Mouse (Mus musculus): Measurements from ENCODE around the gene Ostf1. TPM values are rescaled to one million over a fixed set of nuclear protein-coding genes. Genes with fewer than 3 reads are reported as not detected.

Ostf1 gene
- polyA plus RNA-seq, 1 experiment: 64.4 TPM

GRCm38 (mm10) chr19:18623894-18624293 lies 7.7 kb downstream of the Ostf1 start:
- Histone ChIP-seq H3ac (ENCODE audit: control insufficient read depth, insufficient read length, low read depth) (no peak overlapping the region), H3K36me3 (ENCODE audit: control insufficient read depth, insufficient read depth) (no peaks in the 10 kb centered on the region), H3K27me3 (ENCODE audit: control insufficient read depth, insufficient read depth, insufficient read length) (no peaks in the 10 kb centered on the region), H3K79me3 (ENCODE audit: low read depth) (peaks cover 31% of the 10 kb centered on the region), H3K79me2 (ENCODE audit: control insufficient read depth, insufficient read depth) (peaks cover 70% of the 10 kb centered on the region), H3K4me3 (ENCODE audit: insufficient read depth, poor library complexity, severe bottlenecking) (no peak overlapping the region)
- TF ChIP-seq FOSL1 (IDR thresholded peaks at IDR 0.05; ENCODE audit: insufficient read depth, low read length, poor library complexity, severe bottlenecking) (no peak), MAX (IDR thresholded peaks at IDR 0.05) (no peak), MYOD1 (IDR thresholded peaks at IDR 0.05; ENCODE audit: control insufficient read depth, insufficient read length, low read depth) (no peak), USF1 (IDR thresholded peaks at IDR 0.05; ENCODE audit: low read depth) (no peak), MYOG (IDR thresholded peaks at IDR 0.05; ENCODE audit: control insufficient read depth, extremely low read depth, insufficient read length) (no peak), CTCF (IDR thresholded peaks at IDR 0.05; ENCODE audit: control insufficient read depth, insufficient read depth, insufficient read length) (no peak), CEBPB (IDR thresholded peaks at IDR 0.05; ENCODE audit: low read depth) (no peak)

- Histone ChIP-seq H3K27me3 (ENCODE audit: control insufficient read depth, insufficient read depth, insufficient read length) (no peaks in the 10 kb centered on the region), H3K36me3 (ENCODE audit: control insufficient read depth, insufficient read depth) (no peaks in the 10 kb centered on the region), H3ac (ENCODE audit: control insufficient read depth, insufficient read length, low read depth) (no peak overlapping the region), H3K79me2 (ENCODE audit: control insufficient read depth, insufficient read depth) (peaks cover 68% of the 10 kb centered on the region), H3K79me3 (ENCODE audit: low read depth) (peaks cover 14% of the 10 kb centered on the region), H3K4me3 (ENCODE audit: insufficient read depth, poor library complexity, severe bottlenecking) (no peak overlapping the region)
- TF ChIP-seq USF1 (IDR thresholded peaks at IDR 0.05; ENCODE audit: low read depth): no peak
- no peak for TF ChIP-seq MYOD1 (IDR thresholded peaks at IDR 0.05; ENCODE audit: control insufficient read depth, insufficient read length, low read depth)
- TF ChIP-seq MYOG (IDR thresholded peaks at IDR 0.05; ENCODE audit: control insufficient read depth, extremely low read depth, insufficient read length): no peak
- no peak for TF ChIP-seq MAX (IDR thresholded peaks at IDR 0.05)
- no peak for TF ChIP-seq CEBPB (IDR thresholded peaks at IDR 0.05; ENCODE audit: low read depth)
- TF ChIP-seq FOSL1 (IDR thresholded peaks at IDR 0.05; ENCODE audit: insufficient read depth, low read length, poor library complexity, severe bottlenecking): no peak
- no peak for TF ChIP-seq CTCF (IDR thresholded peaks at IDR 0.05; ENCODE audit: control insufficient read depth, insufficient read depth, insufficient read length)
These were observed 11.9 kb downstream of the Ostf1 start for GRCm38 (mm10) chr19:18619691-18620090.

GRCm38 (mm10) chr19:18619060-18619459 lies 12.6 kb downstream of the Ostf1 start:
- Histone ChIP-seq H3K36me3 (ENCODE audit: control insufficient read depth, insufficient read depth) (no peaks in the 10 kb centered on the region), H3ac (ENCODE audit: control insufficient read depth, insufficient read length, low read depth) (no peak overlapping the region), H3K27me3 (ENCODE audit: control insufficient read depth, insufficient read depth, insufficient read length) (no peaks in the 10 kb centered on the region), H3K4me3 (ENCODE audit: insufficient read depth, poor library complexity, severe bottlenecking) (no peak overlapping the region), H3K79me3 (ENCODE audit: low read depth) (peaks cover 12% of the 10 kb centered on the region), H3K79me2 (ENCODE audit: control insufficient read depth, insufficient read depth) (peaks cover 68% of the 10 kb centered on the region)
- TF ChIP-seq MYOG (IDR thresholded peaks at IDR 0.05; ENCODE audit: control insufficient read depth, extremely low read depth, insufficient read length) (no peak), FOSL1 (IDR thresholded peaks at IDR 0.05; ENCODE audit: insufficient read depth, low read length, poor library complexity, severe bottlenecking) (no peak), MAX (IDR thresholded peaks at IDR 0.05) (no peak), CTCF (IDR thresholded peaks at IDR 0.05; ENCODE audit: control insufficient read depth, insufficient read depth, insufficient read length) (no peak), CEBPB (IDR thresholded peaks at IDR 0.05; ENCODE audit: low read depth) (no peak), MYOD1 (IDR thresholded peaks at IDR 0.05; ENCODE audit: control insufficient read depth, insufficient read length, low read depth) (no peak), USF1 (IDR thresholded peaks at IDR 0.05; ENCODE audit: low read depth) (no peak)

- TF ChIP-seq MAX (IDR thresholded peaks at IDR 0.05) (no peak), CEBPB (IDR thresholded peaks at IDR 0.05; ENCODE audit: low read depth) (no peak)
- H3K36me3 ChIP-seq (ENCODE audit: control insufficient read depth, insufficient read depth): no peaks in the 10 kb centered on the region
- no peak overlapping the region for H3K4me3 ChIP-seq (ENCODE audit: insufficient read depth, poor library complexity, severe bottlenecking)
- H3K27me3 ChIP-seq (ENCODE audit: control insufficient read depth, insufficient read depth, insufficient read length): no peaks in the 10 kb centered on the region
- H3K79me2 ChIP-seq (ENCODE audit: control insufficient read depth, insufficient read depth): peaks cover 56% of the 10 kb centered on the region
- peaks cover 8% of the 10 kb centered on the region for H3K79me3 ChIP-seq (ENCODE audit: low read depth)
- H3ac ChIP-seq (ENCODE audit: control insufficient read depth, insufficient read length, low read depth): no peak overlapping the region
These were observed 14.1 kb downstream of the Ostf1 start for GRCm38 (mm10) chr19:18617504-18617903.

- H3K36me3 ChIP-seq (ENCODE audit: control insufficient read depth, insufficient read depth): no peaks in the 10 kb centered on the region
- H3ac ChIP-seq (ENCODE audit: control insufficient read depth, insufficient read length, low read depth): no peak overlapping the region
- H3K79me3 ChIP-seq (ENCODE audit: low read depth): peaks cover 12% of the 10 kb centered on the region
- no peak overlapping the region for H3K4me3 ChIP-seq (ENCODE audit: insufficient read depth, poor library complexity, severe bottlenecking)
- TF ChIP-seq FOSL1 (IDR thresholded peaks at IDR 0.05; ENCODE audit: insufficient read depth, low read length, poor library complexity, severe bottlenecking) (no peak), MYOD1 (IDR thresholded peaks at IDR 0.05; ENCODE audit: control insufficient read depth, insufficient read length, low read depth) (no peak), MYOG (IDR thresholded peaks at IDR 0.05; ENCODE audit: control insufficient read depth, extremely low read depth, insufficient read length) (no peak), USF1 (IDR thresholded peaks at IDR 0.05; ENCODE audit: low read depth) (no peak), MAX (IDR thresholded peaks at IDR 0.05) (no peak), CEBPB (IDR thresholded peaks at IDR 0.05; ENCODE audit: low read depth) (no peak), CTCF (IDR thresholded peaks at IDR 0.05; ENCODE audit: control insufficient read depth, insufficient read depth, insufficient read length) (no peak)
- no peaks in the 10 kb centered on the region for H3K27me3 ChIP-seq (ENCODE audit: control insufficient read depth, insufficient read depth, insufficient read length)
- H3K79me2 ChIP-seq (ENCODE audit: control insufficient read depth, insufficient read depth): peaks cover 67% of the 10 kb centered on the region
These were observed 15.9 kb downstream of the Ostf1 start for GRCm38 (mm10) chr19:18615680-18616240.

GRCm38 (mm10) chr19:18614337-18614736 lies 17.3 kb downstream of the Ostf1 start:
- Histone ChIP-seq H3ac (ENCODE audit: control insufficient read depth, insufficient read length, low read depth) (no peak overlapping the region), H3K4me3 (ENCODE audit: insufficient read depth, poor library complexity, severe bottlenecking) (no peak overlapping the region), H3K27me3 (ENCODE audit: control insufficient read depth, insufficient read depth, insufficient read length) (no peaks in the 10 kb centered on the region), H3K79me3 (ENCODE audit: low read depth) (peaks cover 12% of the 10 kb centered on the region), H3K79me2 (ENCODE audit: control insufficient read depth, insufficient read depth) (peaks cover 67% of the 10 kb centered on the region), H3K36me3 (ENCODE audit: control insufficient read depth, insufficient read depth) (no peaks in the 10 kb centered on the region)
- TF ChIP-seq MYOG (IDR thresholded peaks at IDR 0.05; ENCODE audit: control insufficient read depth, extremely low read depth, insufficient read length): no peak
- no peak for TF ChIP-seq CTCF (IDR thresholded peaks at IDR 0.05; ENCODE audit: control insufficient read depth, insufficient read depth, insufficient read length)
- no peak for TF ChIP-seq FOSL1 (IDR thresholded peaks at IDR 0.05; ENCODE audit: insufficient read depth, low read length, poor library complexity, severe bottlenecking)
- TF ChIP-seq MYOD1 (IDR thresholded peaks at IDR 0.05; ENCODE audit: control insufficient read depth, insufficient read length, low read depth): no peak
- TF ChIP-seq USF1 (IDR thresholded peaks at IDR 0.05; ENCODE audit: low read depth): no peak
- no peak for TF ChIP-seq CEBPB (IDR thresholded peaks at IDR 0.05; ENCODE audit: low read depth)
